Mouse (Mus musculus) kidney, postnatal 0 days (tissue): ENCODE measurements around the gene Scimp. TPM values are rescaled to one million over a fixed set of nuclear protein-coding genes. Genes with fewer than 3 reads are reported as not detected.
"Not testable (repeated sequence)": the region's sequence is repeated elsewhere in the genome, so short reads cannot be mapped to it uniquely, and the experiment has no call there.

Experiments
- ATAC-seq: fragments of 200-750 bp; cut with Nextera tagmentation; replicated peaks from 2 replicates; pipeline ENCODE4 v1.8.0; 2017; ENCODE audit warnings: low read depth, moderate number of reproducible peaks, moderate TSS enrichment, moderate library complexity; ENCODE audit not compliant: low FRiP score
- DNase-seq: peaks from one replicate; pipeline ENCODE4 v3.0.0-alpha.2; 2016; ENCODE audit warnings: low spot score
- H3K27ac ChIP-seq: fragments of 300-500 bp; sonication (generic); 2 replicates; pipeline ENCODE4 v1.5.1; 2014; ENCODE audit warnings: mild to moderate bottlenecking
- H3K27me3 ChIP-seq: fragments of 300-500 bp; sonication (generic); 2 replicates; pipeline ENCODE4 v1.6.1; 2014; ENCODE audit warnings: low read length, mixed read lengths; ENCODE audit not compliant: insufficient read depth
- H3K36me3 ChIP-seq: fragments of 300-500 bp; sonication (generic); 2 replicates; pipeline ENCODE4 v1.6.1; 2014; ENCODE audit warnings: low read length, mixed read lengths; ENCODE audit not compliant: insufficient read depth
- H3K4me1 ChIP-seq: fragments of 300-500 bp; sonication (generic); replicated peaks from 2 replicates; pipeline ENCODE4 v1.6.1; 2014; ENCODE audit warnings: antibody characterized with exemption, low read length, mixed read lengths; ENCODE audit not compliant: insufficient read depth
- H3K4me2 ChIP-seq: fragments of 300-500 bp; sonication (generic); 2 replicates; pipeline ENCODE4 v1.6.1; 2014; ENCODE audit warnings: mild to moderate bottlenecking, low read length, moderate library complexity, mixed read lengths
- H3K4me3 ChIP-seq: fragments of 300-500 bp; sonication (generic); replicated peaks from 2 replicates; pipeline ENCODE4 v1.5.1; 2014; ENCODE audit warnings: low read depth, low read length
- H3K9ac ChIP-seq: fragments of 300-500 bp; sonication (generic); 2 replicates; pipeline ENCODE4 v1.6.1; 2014; ENCODE audit warnings: low read depth, low read length
- H3K9me3 ChIP-seq: fragments of 300-500 bp; sonication (generic); replicated peaks from 2 replicates; pipeline ENCODE4 v1.6.1; 2016; ENCODE audit warnings: low read length, inconsistent platforms, mixed read lengths
- CTCF ChIP-seq: IDR thresholded peaks from 2 replicates; pipeline ENCODE4 v1.5.1; 2016; ENCODE audit warnings: antibody characterized with exemption, low read depth, mild to moderate bottlenecking, moderate library complexity
- WGBS: fragments of 180-500 bp; shearing (Covaris S2); extraction: QIAGEN DNeasy Blood & Tissue Kit; methylation state at CpG from one replicate; pipeline ENCODE4 v1.1.7; 2014; 5-methylcytosine and 5-hydroxymethylcytosine counted together
- polyA plus RNA-seq: library from polyadenylated mRNA; unstranded; fragments of >200 nt; fragmentation: Nextera tagmentation; extraction: Ambion mirVana; gene quantifications from 2 replicates; pipeline ENCODE4 v1.2.1, GENCODE M21; 2015

The Scimp gene
- polyA plus RNA-seq, 1 experiment from 2014 or later = 0.84 TPM

GRCm38 (mm10) chr11:70763582-70763935 lies 48.8 kb downstream of the Scimp start:
- Histone ChIP-seq H3K9ac (peak overlapping the region; percentile 70), H3K9me3 (no peaks in the 10 kb centered on the region), H3K27ac (peak overlapping the region; percentile 89), H3K4me1 (0 out of 2 replicates have a peak, but pooled peaks cover 4% of the 10 kb centered on the region), H3K36me3 (peaks cover 3% of the 10 kb centered on the region; the same call in 1 of the 2 replicates), H3K4me3 (peak overlapping the region; percentile 53), H3K4me2 (peak overlapping the region; percentile 67), H3K27me3 (no peaks in the 10 kb centered on the region)
- WGBS = 15% methylated on average over 3 of the region's 3 CpGs
- no peak for DNase-seq
- peak; percentile 33; the same call in 1 of the 2 replicates for ATAC-seq
- TF ChIP-seq CTCF = no peak

DNA sequence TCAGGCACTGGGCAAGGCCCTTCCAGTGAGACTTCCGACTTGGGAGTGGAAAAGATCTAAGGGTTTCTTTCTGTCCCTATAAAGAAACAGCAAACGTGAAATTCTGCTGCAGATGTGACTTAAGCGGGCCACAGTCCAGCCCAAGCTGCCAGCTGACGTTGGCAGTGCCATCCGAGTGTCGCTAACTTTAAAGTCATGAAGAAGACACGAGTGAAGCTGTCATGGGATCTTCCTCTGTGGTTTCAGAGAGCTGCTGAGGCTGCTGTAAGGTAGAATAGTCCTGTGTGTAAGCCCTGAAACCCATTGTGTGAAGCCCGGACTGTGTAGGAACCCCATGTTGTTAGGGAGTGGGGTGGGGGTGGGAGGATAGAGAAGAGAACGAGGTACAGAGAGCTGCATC lies 49.7 kb downstream of the Scimp start:
- ATAC-seq = no peak
- Histone ChIP-seq H3K27me3 (no peaks in the 10 kb centered on the region), H3K4me3 (no peak overlapping the region), H3K9me3 (no peaks in the 10 kb centered on the region), H3K36me3 (peaks cover 2% of the 10 kb centered on the region; the same call in 1 of the 2 replicates), H3K9ac (no peak overlapping the region), H3K4me2 (no peak overlapping the region), H3K27ac (no peak overlapping the region), H3K4me1 (0 out of 2 replicates have a peak, but pooled peaks cover 4% of the 10 kb centered on the region)
- WGBS = 82% methylated on average over 9 of the region's 9 CpGs
- no peak for TF ChIP-seq CTCF
- no peak for DNase-seq

- DNase-seq, H3K9me3 ChIP-seq, H3K27me3 ChIP-seq, ATAC-seq, H3K4me3 ChIP-seq, H3K36me3 ChIP-seq, H3K9ac ChIP-seq, H3K4me1 ChIP-seq, H3K27ac ChIP-seq, H3K4me2 ChIP-seq: not testable (repeated sequence)
- WGBS = 72% methylated on average over 3 of the region's 3 CpGs
Observed at GRCm38 (mm10) chr11:70760446-70760845, 51.9 kb downstream of the Scimp start.

DNA sequence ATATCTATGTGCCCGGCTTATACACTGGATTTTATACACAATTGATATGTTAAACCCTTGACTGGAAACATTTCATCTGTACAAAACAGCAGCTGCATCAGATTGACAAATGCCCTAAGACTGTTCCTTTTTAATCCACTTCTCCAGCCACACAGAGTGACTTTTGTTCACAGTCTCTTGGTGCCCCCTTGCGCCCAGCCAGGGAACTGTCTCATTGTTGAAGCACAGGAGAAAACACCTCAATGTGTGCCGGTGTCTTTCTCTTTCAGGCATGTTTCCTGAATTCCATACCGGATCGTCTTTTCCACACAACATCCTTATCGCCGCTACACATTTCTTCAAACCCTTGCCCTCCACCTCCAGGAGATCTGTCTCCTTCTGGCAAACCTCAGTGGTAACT lies 56.7 kb downstream of the Scimp start:
- WGBS = 7% methylated on average over 7 of the region's 7 CpGs
- Histone ChIP-seq H3K9ac (no peak overlapping the region), H3K27me3 (no peaks in the 10 kb centered on the region), H3K36me3 (no peaks in the 10 kb centered on the region), H3K4me3 (no peak overlapping the region), H3K4me2 (no peak overlapping the region), H3K27ac (no peak overlapping the region), H3K4me1 (no peaks in the 10 kb centered on the region), H3K9me3 (no peaks in the 10 kb centered on the region)
- DNase-seq = peak; percentile 87
- TF ChIP-seq CTCF = peak; percentile 95
- ATAC-seq = no peak

DNA sequence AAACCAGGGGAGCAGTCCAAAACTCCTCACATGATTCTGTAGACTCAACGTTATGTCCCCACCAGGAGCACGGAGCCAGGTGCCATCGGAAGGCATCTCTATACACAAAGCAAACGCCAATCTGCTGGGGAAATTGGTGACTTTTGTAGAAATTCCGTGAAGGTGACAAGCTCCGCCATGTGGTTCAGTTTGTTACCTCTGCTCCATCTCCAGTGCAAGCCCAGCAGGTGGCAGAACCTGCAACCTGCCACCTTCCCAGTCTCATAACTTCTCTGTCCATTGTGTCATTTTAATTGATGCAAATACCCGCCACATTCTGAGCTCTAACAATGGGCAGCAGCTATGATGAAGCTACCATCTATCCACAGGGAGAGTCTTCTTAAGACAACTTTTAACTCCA lies 57.4 kb downstream of the Scimp start:
- DNase-seq (no peak), ATAC-seq (no peak)
- Histone ChIP-seq H3K4me3 (no peak overlapping the region), H3K27me3 (no peaks in the 10 kb centered on the region), H3K4me1 (no peaks in the 10 kb centered on the region), H3K27ac (no peak overlapping the region), H3K36me3 (no peaks in the 10 kb centered on the region), H3K9me3 (no peaks in the 10 kb centered on the region), H3K4me2 (no peak overlapping the region), H3K9ac (no peak overlapping the region)
- WGBS = 70% methylated on average over 7 of the region's 7 CpGs
- TF ChIP-seq CTCF = peak; percentile 42; the same call in 1 of the 2 replicates

- H3K4me1 ChIP-seq = no peaks in the 10 kb centered on the region
- no peak overlapping the region for H3K4me3 ChIP-seq
- WGBS = 75% methylated on average over 4 of the region's 4 CpGs
Observed at GRCm38 (mm10) chr11:70754476-70754875, 57.9 kb downstream of the Scimp start.

GRCm38 (mm10) chr11:70753146-70753545 lies 59.2 kb downstream of the Scimp start:
- Histone ChIP-seq H3K4me1 (no peaks in the 10 kb centered on the region), H3K4me2 (no peak overlapping the region), H3K9me3 (no peaks in the 10 kb centered on the region), H3K4me3 (no peak overlapping the region), H3K27ac (no peak overlapping the region), H3K27me3 (no peaks in the 10 kb centered on the region), H3K36me3 (no peaks in the 10 kb centered on the region), H3K9ac (no peak overlapping the region)
- WGBS = 90% methylated on average over 10 of the region's 10 CpGs
- no peak for ATAC-seq
- no peak for TF ChIP-seq CTCF
- DNase-seq = no peak

More at GRCm38 (mm10) chr11:70754476-70754875, 57.9 kb downstream of the Scimp start:
- no peak for DNase-seq
- Histone ChIP-seq H3K9ac (no peak overlapping the region), H3K27me3 (no peaks in the 10 kb centered on the region), H3K36me3 (no peaks in the 10 kb centered on the region), H3K4me2 (no peak overlapping the region), H3K9me3 (no peaks in the 10 kb centered on the region), H3K27ac (no peak overlapping the region)
- no peak for TF ChIP-seq CTCF
- no peak for ATAC-seq
